Mouse (Mus musculus) limb, embryonic 12.5 days (tissue): ENCODE data around the gene Gpr143. TPM values are rescaled to one million over a fixed set of nuclear protein-coding genes. Genes with fewer than 3 reads are reported as not detected.

Experiments
- ATAC-seq: fragments of 200-750 bp; cut with Nextera tagmentation; 2 replicates; pipeline ENCODE4 v1.8.0; 2017; ENCODE audit warnings: low read depth, moderate TSS enrichment; ENCODE audit not compliant: insufficient number of reproducible peaks, insufficient read depth, low FRiP score, low TSS enrichment
- H3K27ac ChIP-seq: fragments of 300-500 bp; sonication (generic); 2 replicates; pipeline ENCODE4 v1.5.1; 2016; ENCODE audit warnings: mild to moderate bottlenecking, moderate library complexity
- H3K27me3 ChIP-seq: fragments of 300-500 bp; sonication (generic); 2 replicates; pipeline ENCODE4 v1.6.1; 2016; ENCODE audit warnings: mild to moderate bottlenecking, moderate library complexity
- H3K36me3 ChIP-seq: fragments of 300-500 bp; sonication (generic); 2 replicates; pipeline ENCODE4 v1.6.1; 2016; ENCODE audit warnings: mild to moderate bottlenecking, moderate library complexity
- H3K4me1 ChIP-seq: fragments of 300-500 bp; sonication (generic); replicated peaks from 2 replicates; pipeline ENCODE4 v1.6.1; 2016
- H3K4me2 ChIP-seq: fragments of 300-500 bp; sonication (generic); 2 replicates; pipeline ENCODE4 v1.6.1; 2016; ENCODE audit warnings: mild to moderate bottlenecking, moderate library complexity
- H3K4me3 ChIP-seq: fragments of 300-500 bp; sonication (generic); replicated peaks from 2 replicates; pipeline ENCODE4 v1.5.1; 2016; ENCODE audit warnings: mild to moderate bottlenecking
- H3K9ac ChIP-seq: fragments of 300-500 bp; sonication (generic); replicated peaks from 2 replicates; pipeline ENCODE4 v1.6.1; 2016; ENCODE audit warnings: mild to moderate bottlenecking, moderate library complexity
- H3K9me3 ChIP-seq: fragments of 300-500 bp; sonication (generic); 2 replicates; pipeline ENCODE4 v1.6.1; 2016; ENCODE audit warnings: mild to moderate bottlenecking, moderate library complexity
- WGBS: fragments of 180-500 bp; shearing (Covaris S2); methylation state at CpG from one replicate; pipeline ENCODE4 v1.1.7; 2016; 5-methylcytosine and 5-hydroxymethylcytosine counted together
- polyA plus RNA-seq: library from polyadenylated mRNA; unstranded; fragments of >200 nt; fragmentation: Nextera tagmentation; extraction: Ambion mirVana; gene quantifications from 2 replicates; pipeline ENCODE4 v1.2.1, GENCODE M21; 2016

The Gpr143 gene
- 0.13 TPM in 1 of 2 replicates, not detected in the other for polyA plus RNA-seq

GRCm38 (mm10) chrX:152781720-152782403 lies at the start of gene Gpr143:
Gpr143 (plus strand) TSS chrX:152781921.
- no peak within 1 kb of the TSS; the same call in 1 of the 2 replicates for H3K9ac ChIP-seq
- no peaks in the 10 kb centered on the region for H3K9me3 ChIP-seq
- 20% methylated on average over 24 of the region's 26 CpGs for WGBS

GRCm38 (mm10) chrX:152735283-152735682 lies 46.4 kb upstream of the Gpr143 start:
- Histone ChIP-seq H3K4me3 (no peak overlapping the region), H3K27ac (no peak overlapping the region), H3K9me3 (no peaks in the 10 kb centered on the region), H3K4me1 (no peaks in the 10 kb centered on the region), H3K27me3 (peaks cover 24% of the 10 kb centered on the region), H3K9ac (no peak overlapping the region), H3K36me3 (no peaks in the 10 kb centered on the region), H3K4me2 (no peak overlapping the region)
- no peak for ATAC-seq

More at GRCm38 (mm10) chrX:152781720-152782403, at the start of gene Gpr143:
- peak within 1 kb of the TSS; percentile 18 for H3K4me3 ChIP-seq
- peak within 1 kb of the TSS; percentile 52 for H3K4me2 ChIP-seq
- H3K36me3 ChIP-seq = no peaks in the 10 kb centered on the region
- H3K27ac ChIP-seq = no peak within 1 kb of the TSS
- peaks cover 20% of the 10 kb centered on the region for H3K27me3 ChIP-seq
- no peak for ATAC-seq
- H3K4me1 ChIP-seq = no peaks in the 10 kb centered on the region

- 79% methylated on average over 2 of the region's 2 CpGs for WGBS
- H3K4me2 ChIP-seq = no peak overlapping the region
- no peaks in the 10 kb centered on the region for H3K4me1 ChIP-seq
- ATAC-seq = no peak
- H3K9ac ChIP-seq = no peak overlapping the region
- peaks cover 31% of the 10 kb centered on the region for H3K27me3 ChIP-seq
- no peak overlapping the region for H3K27ac ChIP-seq
- no peak overlapping the region for H3K4me3 ChIP-seq
- H3K36me3 ChIP-seq = no peaks in the 10 kb centered on the region
- H3K9me3 ChIP-seq = no peaks in the 10 kb centered on the region
These were observed 43.5 kb upstream of the Gpr143 start for GRCm38 (mm10) chrX:152738191-152738590.

GRCm38 (mm10) chrX:152738759-152739368 lies 42.9 kb upstream of the Gpr143 start:
- Histone ChIP-seq H3K9ac (no peak overlapping the region), H3K27ac (no peak overlapping the region), H3K27me3 (peaks cover 35% of the 10 kb centered on the region), H3K4me2 (no peak overlapping the region), H3K4me3 (no peak overlapping the region), H3K9me3 (no peaks in the 10 kb centered on the region), H3K36me3 (no peaks in the 10 kb centered on the region), H3K4me1 (no peaks in the 10 kb centered on the region)
- 76% methylated on average over 4 of the region's 4 CpGs for WGBS
- ATAC-seq = no peak

- Histone ChIP-seq H3K36me3 (no peaks in the 10 kb centered on the region), H3K4me2 (no peak overlapping the region), H3K27me3 (peaks cover 46% of the 10 kb centered on the region), H3K4me3 (no peak overlapping the region), H3K4me1 (no peaks in the 10 kb centered on the region), H3K27ac (no peak overlapping the region), H3K9ac (no peak overlapping the region), H3K9me3 (no peaks in the 10 kb centered on the region)
- ATAC-seq = no peak
These were observed 38.1 kb upstream of the Gpr143 start for GRCm38 (mm10) chrX:152743642-152744041.

- H3K9ac ChIP-seq = no peak overlapping the region
- no peaks in the 10 kb centered on the region for H3K4me1 ChIP-seq
- 87% methylated on average over 2 of the region's 2 CpGs for WGBS
- H3K27ac ChIP-seq = no peak overlapping the region
- H3K4me2 ChIP-seq = no peak overlapping the region
- no peaks in the 10 kb centered on the region for H3K9me3 ChIP-seq
- no peak for ATAC-seq
- peaks cover 31% of the 10 kb centered on the region for H3K27me3 ChIP-seq
- no peaks in the 10 kb centered on the region for H3K36me3 ChIP-seq
- H3K4me3 ChIP-seq = no peak overlapping the region
These were observed 35.8 kb upstream of the Gpr143 start for GRCm38 (mm10) chrX:152745925-152746324.

GRCm38 (mm10) chrX:152755819-152756218 lies 25.9 kb upstream of the Gpr143 start:
- H3K4me1 ChIP-seq = no peaks in the 10 kb centered on the region
- H3K27ac ChIP-seq = no peak overlapping the region
- no peak for ATAC-seq
- no peak overlapping the region for H3K4me2 ChIP-seq
- H3K4me3 ChIP-seq = no peak overlapping the region
- H3K36me3 ChIP-seq = no peaks in the 10 kb centered on the region
- 92% methylated on average over 1 of the region's 1 CpGs for WGBS
- H3K9me3 ChIP-seq = no peaks in the 10 kb centered on the region
- 0 out of 2 replicates have a peak, but pooled peaks cover 3% of the 10 kb centered on the region for H3K27me3 ChIP-seq
- no peak overlapping the region for H3K9ac ChIP-seq

- H3K27me3 ChIP-seq = 0 out of 2 replicates have a peak, but pooled peaks cover 3% of the 10 kb centered on the region
- no peak for ATAC-seq
- H3K36me3 ChIP-seq = no peaks in the 10 kb centered on the region
- H3K27ac ChIP-seq = no peak overlapping the region
- no peaks in the 10 kb centered on the region for H3K4me1 ChIP-seq
- no peaks in the 10 kb centered on the region for H3K9me3 ChIP-seq
- no peak overlapping the region for H3K4me3 ChIP-seq
- 96% methylated on average over 5 of the region's 5 CpGs for WGBS
- no peak overlapping the region for H3K9ac ChIP-seq
- no peak overlapping the region for H3K4me2 ChIP-seq
These were observed 25.4 kb upstream of the Gpr143 start for GRCm38 (mm10) chrX:152756293-152756692.

- no peak for ATAC-seq
- peaks cover 5% of the 10 kb centered on the region; the same call in 1 of the 2 replicates for H3K27me3 ChIP-seq
- no peaks in the 10 kb centered on the region for H3K4me1 ChIP-seq
- H3K36me3 ChIP-seq = no peaks in the 10 kb centered on the region
- 48% methylated on average over 2 of the region's 2 CpGs for WGBS
- H3K9ac ChIP-seq = no peak overlapping the region
- H3K27ac ChIP-seq = no peak overlapping the region
- no peak overlapping the region for H3K4me3 ChIP-seq
- H3K9me3 ChIP-seq = no peaks in the 10 kb centered on the region
- no peak overlapping the region for H3K4me2 ChIP-seq
These were observed 19.3 kb upstream of the Gpr143 start for GRCm38 (mm10) chrX:152762437-152762836.

GRCm38 (mm10) chrX:152762855-152763254 lies 18.9 kb upstream of the Gpr143 start:
- H3K9me3 ChIP-seq = no peaks in the 10 kb centered on the region
- WGBS = 65% methylated on average over 2 of the region's 2 CpGs
- H3K36me3 ChIP-seq = no peaks in the 10 kb centered on the region
- H3K27me3 ChIP-seq = peaks cover 9% of the 10 kb centered on the region
- no peak overlapping the region for H3K4me3 ChIP-seq
- H3K27ac ChIP-seq = no peak overlapping the region
- H3K4me1 ChIP-seq = no peaks in the 10 kb centered on the region
- no peak overlapping the region for H3K4me2 ChIP-seq
- H3K9ac ChIP-seq = no peak overlapping the region
- ATAC-seq = no peak

GRCm38 (mm10) chrX:152764171-152764570 lies 17.6 kb upstream of the Gpr143 start:
- WGBS = 52% methylated on average over 2 of the region's 2 CpGs
- Histone ChIP-seq H3K27ac (no peak overlapping the region), H3K4me2 (no peak overlapping the region), H3K36me3 (no peaks in the 10 kb centered on the region), H3K9ac (no peak overlapping the region), H3K4me3 (no peak overlapping the region), H3K4me1 (no peaks in the 10 kb centered on the region), H3K27me3 (peaks cover 20% of the 10 kb centered on the region), H3K9me3 (no peaks in the 10 kb centered on the region)
- no peak for ATAC-seq
